Mouse (Mus musculus): ENCODE measurements around the gene Grik4. TPM values are rescaled to one million over a fixed set of nuclear protein-coding genes. Genes with fewer than 3 reads are reported as not detected.

Gene Grik4
- total and polyA plus RNA-seq, 3 experiments: not detected

DNA sequence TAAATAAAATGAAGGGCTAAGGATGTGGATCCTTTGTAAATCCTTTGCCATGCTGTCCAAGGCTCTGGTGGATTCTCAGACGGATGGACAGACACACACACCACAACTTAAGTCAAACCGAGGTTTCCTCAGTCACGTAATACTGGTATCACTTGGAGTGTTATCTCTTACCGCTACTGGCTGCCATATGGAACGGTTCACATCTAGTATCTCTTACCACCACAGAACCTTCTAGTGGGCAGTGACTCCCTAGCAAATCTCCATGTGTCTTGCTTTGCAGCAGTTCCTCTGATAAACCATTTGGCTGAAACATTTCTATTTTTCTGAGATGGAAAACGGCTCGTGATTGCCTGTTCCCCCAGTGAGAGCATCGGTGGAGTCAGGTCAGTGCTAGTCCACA is 470.0 kb downstream of the Grik4 start:
- peaks cover 0 to 10% of the 10 kb centered on the region in 2 experiments for H3K36me3 ChIP-seq (replicated peaks in 1 of 2; ENCODE audit: control insufficient read depth in 1 of 2, insufficient read depth in 1 of 2, low read length in 1 of 2)
- H3K27ac ChIP-seq (ENCODE audit: insufficient read depth, low read depth): no peak overlapping the region
- in situ Hi-C loops (cut with MboI; ENCODE audit: low pct_ligation_motif_present, low pct_unique_long_range_greater_than_20kb, low sequenced_read_pairs) (loop anchor here (5.0 kb wide), 1 partner anchor 77 kb away; the partner anchor contains the start of gene Tecta), dilution Hi-C loops (cut with MboI; ENCODE audit: extremely low pct_ligation_motif_present, extremely low pct_unique_long_range_greater_than_20kb, low sequenced_read_pairs) (no loop called here)
- H3K27me3 ChIP-seq (replicated peaks): peaks cover 25% of the 10 kb centered on the region
- 0 out of 2 replicates have a peak, but pooled peaks cover 4% of the 10 kb centered on the region for H3K79me2 ChIP-seq (replicated peaks; ENCODE audit: control insufficient read depth, extremely low read depth, insufficient read depth, poor library complexity, severe bottlenecking)
- H3K9me3 ChIP-seq (replicated peaks; ENCODE audit: low read length): no peaks in the 10 kb centered on the region
- DNase-seq (ENCODE audit: extremely low read depth): no peak
- no peak overlapping the region for H3K4me2 ChIP-seq (ENCODE audit: insufficient read depth, low read depth, poor library complexity, severe bottlenecking)
- no peak overlapping the region for H3K4me3 ChIP-seq (replicated peaks in 1 of 3; ENCODE audit: low read depth in 2 of 3, low read length in 2 of 3, poor library complexity in 1 of 3)
- H3K4me1 ChIP-seq (ENCODE audit: control insufficient read depth in 1 of 2, insufficient read depth in 2 of 2): peaks cover 0 to 20% of the 10 kb centered on the region in 2 experiments; a peak in 2 of 4 replicates
- no peak overlapping the region for H3K9ac ChIP-seq (ENCODE audit: insufficient read depth, low read depth)
- TF ChIP-seq ZKSCAN1 (IDR thresholded peaks at IDR 0.05; ENCODE audit: borderline replicate concordance, low read depth, low read length): no peak
- no peak for TF ChIP-seq EP300 (IDR thresholded peaks at IDR 0.05; ENCODE audit: low read length)

DNA sequence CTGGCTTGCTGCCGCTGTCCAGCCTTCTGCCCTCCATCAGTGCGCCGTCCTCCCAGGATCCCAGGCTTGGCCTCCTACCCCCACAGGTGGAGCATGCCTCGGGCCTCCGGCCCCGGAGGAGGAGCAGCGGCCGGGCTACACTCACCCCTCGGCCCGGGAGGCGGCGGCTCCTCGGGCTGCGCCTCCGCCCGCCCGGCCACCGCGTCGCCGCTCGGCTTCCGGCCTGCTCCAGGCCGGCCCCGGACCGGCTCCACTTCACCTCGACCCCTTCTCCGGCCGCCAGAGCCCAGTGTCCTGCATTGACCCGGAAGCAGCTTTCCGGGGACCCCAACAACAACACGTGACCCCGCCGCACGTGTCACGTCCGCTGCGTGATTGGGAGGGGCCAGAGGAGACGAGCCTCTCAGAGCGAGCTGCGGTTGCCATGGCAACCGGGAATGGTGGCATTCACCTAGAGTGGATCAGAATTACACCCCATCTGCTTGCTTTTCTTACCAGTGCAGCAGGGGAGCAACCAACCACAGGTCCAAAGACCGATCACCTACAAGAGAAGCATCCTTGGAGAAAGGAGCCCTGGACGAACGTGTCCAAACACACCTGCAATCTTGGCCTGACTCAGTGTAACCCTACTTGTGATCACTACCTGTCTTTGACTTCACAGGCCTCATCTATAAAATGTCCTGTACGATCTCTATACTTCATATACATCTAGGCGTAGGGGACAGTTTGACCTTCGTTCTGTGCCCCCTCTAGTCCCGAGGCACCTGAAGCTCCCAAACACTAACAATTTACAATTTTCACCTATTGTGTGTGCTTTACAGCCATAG is 472.2 kb downstream of the Grik4 start:
- peaks cover 0 to 39% of the 10 kb centered on the region in 2 experiments; a peak in 2 of 4 replicates for H3K4me1 ChIP-seq (ENCODE audit: control insufficient read depth in 1 of 2, insufficient read depth in 2 of 2)
- peak overlapping the region; percentile 76 to 87 (median 84) for H3K4me3 ChIP-seq (replicated peaks in 1 of 3; ENCODE audit: low read depth in 2 of 3, low read length in 2 of 3, poor library complexity in 1 of 3)
- peak overlapping the region; percentile 76 for H3K9ac ChIP-seq (ENCODE audit: insufficient read depth, low read depth)
- peak; percentile 91 for DNase-seq (ENCODE audit: extremely low read depth)
- H3K27ac ChIP-seq (ENCODE audit: insufficient read depth, low read depth): no peak overlapping the region
- H3K4me2 ChIP-seq (ENCODE audit: insufficient read depth, low read depth, poor library complexity, severe bottlenecking): peak overlapping the region; percentile 96
- peaks cover 25% of the 10 kb centered on the region for H3K27me3 ChIP-seq (replicated peaks)
- H3K79me2 ChIP-seq (replicated peaks; ENCODE audit: control insufficient read depth, extremely low read depth, insufficient read depth, poor library complexity, severe bottlenecking): 0 out of 2 replicates have a peak, but pooled peaks cover 4% of the 10 kb centered on the region
- dilution Hi-C loops (cut with MboI; ENCODE audit: extremely low pct_ligation_motif_present, extremely low pct_unique_long_range_greater_than_20kb, low sequenced_read_pairs) (no loop called here), in situ Hi-C loops (cut with MboI; ENCODE audit: low pct_ligation_motif_present, low pct_unique_long_range_greater_than_20kb, low sequenced_read_pairs) (loop anchor here (5.0 kb wide), 1 partner anchor 75 kb away; the partner anchor contains the start of gene Tecta)
- H3K36me3 ChIP-seq (replicated peaks in 1 of 2; ENCODE audit: control insufficient read depth in 1 of 2, insufficient read depth in 1 of 2, low read length in 1 of 2): peaks cover 0 to 12% of the 10 kb centered on the region in 2 experiments
- no peaks in the 10 kb centered on the region for H3K9me3 ChIP-seq (replicated peaks; ENCODE audit: low read length)
- no peak for TF ChIP-seq CTCF (conservative IDR thresholded peaks at IDR 0.05 in 1 of 2, IDR thresholded peaks at IDR 0.05 in 1 of 2; ENCODE audit: low read depth in 2 of 2, low read length in 2 of 2)
- peak; percentile 78 for TF ChIP-seq HCFC1 (IDR thresholded peaks at IDR 0.05; ENCODE audit: low read depth, low read length)
- peak; percentile 91 for TF ChIP-seq ELF1 (IDR thresholded peaks at IDR 0.05; ENCODE audit: low read depth, low read length)
- no peak for TF ChIP-seq ZKSCAN1 (IDR thresholded peaks at IDR 0.05; ENCODE audit: borderline replicate concordance, low read depth, low read length)
- peak; percentile 17; the same call in 1 of the 2 replicates for TF ChIP-seq RCOR1 (conservative IDR thresholded peaks at IDR 0.05; ENCODE audit: low read depth, low read length)
- TF ChIP-seq USF1 (IDR thresholded peaks at IDR 0.05; ENCODE audit: low read depth, low read length): peak; percentile 94
- no peak for TF ChIP-seq E2F4 (IDR thresholded peaks at IDR 0.05; ENCODE audit: insufficient replicate concordance, low read depth, low read length)
- no peak for TF ChIP-seq ZC3H11A (IDR thresholded peaks at IDR 0.05; ENCODE audit: low read depth, low read length)
- peak; percentile 32; the same call in 1 of the 2 replicates for TF ChIP-seq NRF1 (IDR thresholded peaks at IDR 0.05; ENCODE audit: low read depth, low read length)
- no peak; the same call in 1 of the 2 replicates for TF ChIP-seq EP300 (IDR thresholded peaks at IDR 0.05; ENCODE audit: low read length)
- peak; percentile 95 for TF ChIP-seq SIN3A (IDR thresholded peaks at IDR 0.05; ENCODE audit: low read length)
- TF ChIP-seq POLR2AphosphoS2 (IDR thresholded peaks at IDR 0.05; ENCODE audit: low read depth, low read length): no peak
- TF ChIP-seq JUN (IDR thresholded peaks at IDR 0.05; ENCODE audit: insufficient read depth, low read depth, low read length): no peak
- TF ChIP-seq SMC3 (IDR thresholded peaks at IDR 0.05; ENCODE audit: low read depth, low read length): no peak
- TF ChIP-seq JUND (conservative IDR thresholded peaks at IDR 0.05; ENCODE audit: low read depth, low read length): no peak
- TF ChIP-seq KAT2A (IDR thresholded peaks at IDR 0.05; ENCODE audit: insufficient replicate concordance, low read length): peak; percentile 55; the same call in 1 of the 2 replicates
- peak; percentile 91 for TF ChIP-seq USF2 (conservative IDR thresholded peaks at IDR 0.05; ENCODE audit: low read depth, low read length)
- TF ChIP-seq CHD2 (IDR thresholded peaks at IDR 0.05; ENCODE audit: low read length): no peak
- TF ChIP-seq MEF2A (IDR thresholded peaks at IDR 0.05; ENCODE audit: borderline replicate concordance, low read depth, low read length): no peak
- peak; percentile 98 for TF ChIP-seq MAX (IDR thresholded peaks at IDR 0.05; ENCODE audit: low read length)
- no peak for TF ChIP-seq ZNF384 (IDR thresholded peaks at IDR 0.05; ENCODE audit: low read depth, low read length)
- peak; percentile 57 for TF ChIP-seq POLR2A (IDR thresholded peaks at IDR 0.05; ENCODE audit: low read depth, low read length)
- TF ChIP-seq MAFK (IDR thresholded peaks at IDR 0.05; ENCODE audit: insufficient replicate concordance, low read length): no peak
- TF ChIP-seq MXI1 (IDR thresholded peaks at IDR 0.05; ENCODE audit: low read depth, low read length): peak; percentile 96
- peak; percentile 70 for TF ChIP-seq TCF12 (IDR thresholded peaks at IDR 0.05; ENCODE audit: low read depth, low read length)
- TF ChIP-seq RAD21 (IDR thresholded peaks at IDR 0.05; ENCODE audit: low read depth, low read length): no peak
- peak; percentile 89 for TF ChIP-seq MAZ (IDR thresholded peaks at IDR 0.05; ENCODE audit: low read depth, low read length)
- no peak for TF ChIP-seq PAX5 (IDR thresholded peaks at IDR 0.05; ENCODE audit: low read length)
- TF ChIP-seq GABPA (IDR thresholded peaks at IDR 0.05; ENCODE audit: insufficient replicate concordance, low read depth, low read length): no peak
- no peak for TF ChIP-seq TBP (conservative IDR thresholded peaks at IDR 0.05; ENCODE audit: low read depth, low read length)

All from CH12.LX (cell line).